Mouse (Mus musculus) common myeloid progenitor, adult 5-6 weeks (primary cell): ENCODE measurements at regions not wholly inside any gene's neighbourhood (a gene's known extent, or its start where the extent isn't known, plus 50 kb on each side); places are given as distances from the start of the nearest gene placed in this dataset.

Experiments
- ATAC-seq: replicated peaks from 2 replicates; pipeline ENCODE4 v1.8.0; 2016; ENCODE audit warnings: low read depth, mild to moderate bottlenecking, moderate TSS enrichment, inconsistent platforms; ENCODE audit not compliant: poor library complexity, severe bottlenecking

DNA sequence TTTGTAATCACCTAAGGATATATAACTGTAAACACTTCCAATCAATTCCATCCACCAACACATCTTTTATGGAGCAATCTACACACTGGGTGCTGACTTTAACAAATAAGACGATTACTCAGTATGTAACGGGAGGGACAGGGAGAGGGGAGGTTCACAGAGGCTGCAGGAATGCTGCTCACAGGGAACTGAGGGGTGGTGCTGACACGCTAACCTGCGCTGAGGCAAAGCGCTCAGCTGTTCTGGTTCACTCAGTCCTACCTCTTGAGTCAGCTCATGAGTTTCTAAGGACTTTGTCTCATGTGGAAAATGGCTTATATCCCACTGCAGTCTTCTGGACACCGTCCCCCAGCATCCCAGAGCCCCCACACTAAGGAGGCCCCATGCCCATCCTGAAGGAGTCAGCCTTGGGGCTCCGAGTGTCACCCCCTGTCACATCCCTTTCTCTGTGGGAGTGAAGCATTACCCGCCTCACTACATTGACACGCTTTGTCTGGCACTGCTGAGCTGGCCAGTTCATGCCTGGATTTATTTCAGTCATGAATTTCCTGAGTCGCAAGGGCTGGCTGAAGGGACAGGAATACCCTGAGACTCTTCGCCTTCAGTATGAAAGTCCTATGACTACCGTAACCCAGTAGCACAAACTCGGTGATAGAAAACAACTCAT, 184.6 kb upstream of the Dynlrb2 start:
- no peak for ATAC-seq

DNA sequence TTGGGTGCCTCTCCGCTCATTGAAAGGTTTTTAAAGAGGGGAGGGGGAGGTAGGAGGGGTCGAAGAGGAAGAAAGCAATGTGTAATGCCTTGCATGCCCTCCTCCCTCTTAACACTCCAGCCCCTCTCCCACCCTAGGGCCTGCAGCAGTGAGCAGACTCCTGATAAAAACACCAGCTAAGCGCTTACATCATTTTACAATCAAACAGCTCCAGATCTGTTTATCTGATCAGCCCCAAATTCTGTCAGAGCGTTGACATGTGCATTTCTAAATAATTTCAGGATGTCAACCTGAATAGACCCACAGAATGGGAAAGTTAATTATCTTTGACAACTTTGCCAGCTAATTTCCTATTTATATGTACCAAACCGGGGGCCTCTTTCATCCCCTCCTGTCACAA, 189.4 kb upstream of the Dynlrb2 start:
- no peak for ATAC-seq

- ATAC-seq = peak; percentile 79
Measured at GRCm38 (mm10) chr8:116314429-116315092, 190.2 kb upstream of the Dynlrb2 start.

- no peak for ATAC-seq
Measured at GRCm38 (mm10) chr8:116298891-116299290, 205.9 kb upstream of the Dynlrb2 start.

DNA sequence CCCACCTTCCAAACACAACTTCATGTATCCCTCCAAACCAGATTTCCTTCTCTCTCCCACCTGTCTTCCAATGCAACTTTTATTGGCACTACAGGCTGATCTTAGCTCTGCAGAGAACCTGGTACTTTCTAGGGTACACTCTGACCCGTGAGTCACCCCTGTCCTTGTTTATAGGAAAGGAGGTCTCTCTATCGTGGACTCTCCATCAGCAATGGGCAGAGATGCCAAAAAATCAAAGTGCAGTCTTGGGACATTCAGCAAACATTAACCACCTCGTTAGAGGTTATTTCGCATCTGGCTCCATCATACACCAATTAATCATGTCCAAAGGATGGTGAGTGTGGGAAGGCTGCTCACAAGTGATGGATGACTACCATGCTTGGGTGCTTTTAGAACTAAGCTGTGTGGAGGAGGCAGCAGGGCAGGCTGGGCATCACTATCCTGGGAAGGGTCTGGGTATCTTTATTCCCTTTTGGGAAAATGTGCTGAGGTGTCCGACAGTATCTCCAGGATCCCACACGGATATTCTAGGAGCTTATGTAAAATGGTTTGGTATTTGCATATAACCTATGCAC, 214.0 kb upstream of the Dynlrb2 start:
- no peak for ATAC-seq

GRCm38 (mm10) chr8:116289237-116289636, 215.5 kb upstream of the Dynlrb2 start:
- ATAC-seq = no peak

DNA sequence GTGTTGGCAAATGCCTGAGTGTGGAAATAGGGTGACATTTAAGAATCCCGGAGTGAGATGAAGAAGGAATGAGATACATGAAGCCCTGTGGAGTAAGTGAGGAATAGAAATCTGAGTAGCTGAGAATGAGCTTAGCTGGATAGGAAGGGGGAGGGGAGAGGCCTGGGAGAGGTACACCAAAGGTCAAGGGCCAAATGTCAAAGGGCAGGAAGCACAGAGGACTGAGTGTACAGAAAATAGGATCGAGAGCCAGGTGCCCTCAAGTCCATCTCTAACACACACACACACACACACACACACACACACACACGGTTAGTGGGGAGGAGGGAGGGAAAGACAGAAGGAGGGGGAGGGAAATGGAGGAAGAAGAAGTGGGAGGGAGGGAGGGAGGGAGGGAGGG, 220.8 kb upstream of the Dynlrb2 start:
- ATAC-seq = no peak

- no peak for ATAC-seq
Measured at GRCm38 (mm10) chr8:116282341-116282740, 222.4 kb upstream of the Dynlrb2 start.

DNA sequence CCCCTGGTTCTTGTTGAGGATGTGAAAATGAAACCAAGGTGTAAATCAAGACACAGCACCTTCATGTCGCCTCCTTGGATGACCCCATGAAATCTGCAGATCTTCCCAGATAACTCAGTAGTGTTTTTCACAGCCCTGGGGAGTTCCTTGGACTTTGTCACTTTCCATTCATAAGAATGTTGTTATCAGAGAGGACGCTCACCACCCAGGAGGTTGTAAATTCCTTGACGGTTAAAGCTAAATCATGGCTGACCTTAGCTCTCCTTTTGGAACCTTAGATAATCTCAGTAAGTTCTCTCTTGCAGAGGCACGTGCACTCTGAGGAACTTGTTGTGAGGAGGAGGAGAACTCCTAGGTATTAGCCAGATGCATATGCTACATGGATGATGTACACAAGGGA, 229.8 kb upstream of the Dynlrb2 start:
- no peak for ATAC-seq

GRCm38 (mm10) chr8:116271238-116271637, 233.5 kb upstream of the Dynlrb2 start:
- no peak for ATAC-seq

DNA sequence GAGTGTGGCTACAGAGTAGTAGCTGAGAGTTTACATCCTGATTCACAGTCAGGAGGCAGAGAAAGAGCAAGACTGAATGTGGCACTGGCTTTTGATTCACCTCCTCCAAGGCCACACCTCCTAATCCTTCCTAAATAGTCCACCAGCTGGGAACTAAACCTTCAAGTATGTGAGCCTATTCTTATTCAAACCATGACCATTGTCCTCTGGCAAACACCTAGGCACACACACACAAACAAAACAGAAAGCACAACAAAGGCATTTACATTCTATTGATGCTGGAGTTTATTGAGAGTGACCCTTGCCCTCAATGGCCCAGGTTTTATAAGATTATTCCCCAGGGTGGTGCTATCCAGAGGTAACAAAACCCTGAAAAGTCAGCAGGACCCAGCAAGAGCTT, 235.4 kb upstream of the Dynlrb2 start:
- no peak for ATAC-seq

- 0 out of 2 replicates have a peak, but pooled peaks have one; percentile 22 for ATAC-seq
Measured at GRCm38 (mm10) chr8:116268685-116269084, 236.1 kb upstream of the Dynlrb2 start.

- ATAC-seq = no peak
Measured at GRCm38 (mm10) chr8:116268161-116268560, 236.6 kb upstream of the Dynlrb2 start.

GRCm38 (mm10) chr8:116267021-116267420, 237.8 kb upstream of the Dynlrb2 start:
- peak; percentile 56; the same call in 1 of the 2 replicates for ATAC-seq

GRCm38 (mm10) chr8:116265591-116265990, 239.2 kb upstream of the Dynlrb2 start:
- no peak for ATAC-seq

DNA sequence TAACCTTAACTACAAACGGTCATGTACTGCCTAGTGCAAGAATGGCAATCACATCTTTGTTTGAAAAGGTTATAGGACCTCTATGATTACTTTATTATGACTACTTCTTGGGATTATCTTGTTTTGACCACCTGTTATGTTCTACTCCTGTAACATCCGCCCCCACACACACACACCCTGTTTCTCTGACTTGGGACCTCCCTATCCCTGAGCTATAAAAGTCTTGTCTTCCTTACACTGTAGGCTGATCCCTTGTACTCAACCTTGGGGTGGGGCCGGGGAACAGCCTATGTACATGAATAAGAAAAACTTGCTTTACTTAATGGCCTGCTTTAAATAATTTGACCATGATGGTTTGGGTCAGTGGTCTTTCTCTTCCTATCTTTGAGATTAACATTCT, 240.7 kb upstream of the Dynlrb2 start:
- ATAC-seq = no peak

GRCm38 (mm10) chr8:116261286-116261685, 243.5 kb upstream of the Dynlrb2 start:
- ATAC-seq = no peak

DNA sequence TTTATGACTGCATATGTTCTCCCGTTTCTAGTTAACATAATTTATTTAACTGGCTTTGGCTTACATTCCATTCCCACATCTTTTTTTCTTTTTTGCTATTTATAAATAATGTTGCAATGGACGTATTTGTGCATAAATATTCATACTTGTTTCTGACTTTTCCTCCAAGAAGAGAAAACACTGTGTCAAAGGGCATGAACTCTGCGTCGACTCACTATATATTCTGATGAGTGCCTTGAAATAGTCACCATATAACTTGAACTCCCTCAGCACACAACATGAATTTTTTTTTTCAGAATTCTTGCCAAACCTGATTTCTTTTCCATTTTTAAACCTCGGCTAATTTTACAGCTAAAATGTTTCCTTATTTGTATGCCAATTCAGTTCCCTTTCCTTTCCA, 249.4 kb upstream of the Dynlrb2 start:
- no peak for ATAC-seq

- no peak for ATAC-seq
Measured at GRCm38 (mm10) chr8:116252455-116253216, 252.1 kb upstream of the Dynlrb2 start.

DNA sequence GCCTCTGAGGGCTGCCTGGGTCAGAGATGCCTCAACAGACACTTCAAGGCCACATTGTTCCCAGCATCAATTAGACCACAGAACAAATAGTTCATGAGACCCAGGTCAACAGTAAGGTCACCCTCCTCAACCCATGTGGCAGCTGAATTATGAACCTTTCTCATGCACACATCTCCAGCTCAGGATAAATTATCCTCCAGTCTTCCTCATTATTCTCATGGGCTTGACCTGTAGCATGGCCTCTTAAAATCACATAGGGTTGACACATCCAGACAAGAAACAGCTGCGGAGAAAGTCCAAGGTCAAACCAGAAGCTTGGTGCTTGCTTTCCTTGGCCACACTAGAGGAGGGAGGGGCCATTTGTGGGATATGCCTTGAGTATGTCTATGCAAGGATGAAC, 256.4 kb upstream of the Dynlrb2 start:
- no peak for ATAC-seq

- no peak for ATAC-seq
Measured at GRCm38 (mm10) chr8:116243493-116243892, 261.3 kb upstream of the Dynlrb2 start.
